Mouse (Mus musculus) adrenal gland, adult 8-10 months (tissue): ENCODE data around the gene Mrps10. TPM values are rescaled to one million over a fixed set of nuclear protein-coding genes. Genes with fewer than 3 reads are reported as not detected.
"Not testable (repeated sequence)": the region's sequence is repeated elsewhere in the genome, so short reads cannot be mapped to it uniquely, and the experiment has no call there.

Source experiments
- DNase-seq: peaks from one replicate; pipeline ENCODE4 v3.0.0; 2022
- total RNA-seq, 4 experiments: library from RNA; stranded (reverse); gene quantifications; 2 replicates each; pipeline ENCODE4 v1.2.4; 2022

Gene Mrps10
- total RNA-seq, 4 experiments from 2014 or later: 46.1 to 54.7 (median 50.0) TPM

DNA sequence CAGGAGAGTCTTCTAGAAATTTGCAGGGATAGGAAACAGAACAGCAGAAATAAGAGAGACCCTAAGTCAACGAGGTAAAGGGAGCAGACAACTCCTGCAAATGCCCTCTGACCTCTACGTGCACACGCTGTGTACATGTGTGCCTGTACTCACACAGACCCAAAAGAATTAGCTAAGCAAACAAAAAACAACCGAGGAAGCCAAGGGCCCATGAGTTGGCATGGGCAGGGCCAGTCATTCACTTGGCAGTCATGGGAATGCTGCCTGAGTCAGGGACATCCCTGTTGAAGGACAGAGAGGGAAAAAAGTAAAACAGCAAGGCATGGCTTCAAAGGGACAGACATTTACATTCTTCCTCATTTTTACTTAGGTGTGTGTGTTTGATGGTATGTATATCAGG lies 14.6 kb downstream of the Mrps10 start:
- no peak for DNase-seq

DNA sequence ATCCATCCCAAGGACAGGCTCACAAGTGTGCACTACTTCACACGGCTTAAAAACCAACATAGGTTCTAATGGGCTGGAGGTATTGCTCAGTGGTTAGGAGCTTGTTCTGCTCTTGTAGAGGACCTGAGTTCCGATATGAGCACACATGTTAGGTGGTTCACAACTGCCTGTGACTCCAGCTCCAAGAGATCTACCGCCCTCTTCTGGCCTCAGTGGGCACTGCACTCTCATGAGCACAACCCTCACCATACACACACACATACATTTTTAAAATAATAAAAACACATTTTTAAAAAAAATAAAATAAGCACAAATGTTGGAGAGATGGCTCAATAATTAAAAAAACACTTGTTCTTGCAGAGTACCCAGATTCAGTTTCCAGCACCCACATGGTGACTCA lies 15.4 kb downstream of the Mrps10 start:
- DNase-seq: no peak

DNA sequence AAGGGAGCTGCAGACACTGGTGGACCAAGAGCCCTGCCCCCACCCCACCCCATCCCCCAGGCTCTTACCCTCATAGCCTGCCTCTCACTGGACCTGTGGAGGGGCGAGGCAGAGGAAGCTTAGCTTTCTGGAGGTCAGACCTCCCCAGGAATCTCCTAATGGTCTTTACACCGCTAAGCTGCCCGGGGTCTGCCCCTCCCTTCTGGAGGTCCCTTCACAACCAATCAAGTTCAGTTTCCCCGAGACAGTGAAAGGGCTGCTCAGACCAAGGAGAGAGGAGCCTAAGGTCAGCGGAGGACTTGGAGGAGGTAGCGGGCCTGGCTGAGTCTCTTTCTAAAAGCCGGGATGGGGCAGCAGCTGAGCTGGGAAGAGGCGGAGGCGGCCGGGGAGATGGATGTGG lies 16.5 kb downstream of the Mrps10 start, which contains the start of gene Guca1b:
Gene Guca1b (plus strand): TSS at position 249 of the 400 bp plus-strand sequence.
- no peak for DNase-seq

DNA sequence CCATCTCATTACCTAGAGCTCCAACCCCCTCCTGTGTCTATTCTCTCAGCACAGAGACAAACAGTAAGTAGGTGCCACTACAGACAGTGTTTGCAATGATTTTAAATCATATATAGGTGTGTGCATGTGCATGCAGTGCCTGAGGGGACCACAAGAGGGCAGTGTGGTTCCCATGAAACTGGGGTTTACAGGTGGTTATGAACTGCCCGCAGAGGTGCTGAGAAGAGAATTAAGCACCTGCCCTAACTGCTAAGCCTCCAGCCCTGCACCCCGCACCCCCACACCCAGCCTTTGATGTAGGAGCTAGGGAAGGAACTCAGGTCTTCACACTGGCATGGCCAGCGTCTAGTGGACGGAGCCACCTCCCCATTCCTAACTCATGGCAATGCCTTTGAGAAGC lies 18.0 kb downstream of the Mrps10 start:
- DNase-seq: no peak

DNA sequence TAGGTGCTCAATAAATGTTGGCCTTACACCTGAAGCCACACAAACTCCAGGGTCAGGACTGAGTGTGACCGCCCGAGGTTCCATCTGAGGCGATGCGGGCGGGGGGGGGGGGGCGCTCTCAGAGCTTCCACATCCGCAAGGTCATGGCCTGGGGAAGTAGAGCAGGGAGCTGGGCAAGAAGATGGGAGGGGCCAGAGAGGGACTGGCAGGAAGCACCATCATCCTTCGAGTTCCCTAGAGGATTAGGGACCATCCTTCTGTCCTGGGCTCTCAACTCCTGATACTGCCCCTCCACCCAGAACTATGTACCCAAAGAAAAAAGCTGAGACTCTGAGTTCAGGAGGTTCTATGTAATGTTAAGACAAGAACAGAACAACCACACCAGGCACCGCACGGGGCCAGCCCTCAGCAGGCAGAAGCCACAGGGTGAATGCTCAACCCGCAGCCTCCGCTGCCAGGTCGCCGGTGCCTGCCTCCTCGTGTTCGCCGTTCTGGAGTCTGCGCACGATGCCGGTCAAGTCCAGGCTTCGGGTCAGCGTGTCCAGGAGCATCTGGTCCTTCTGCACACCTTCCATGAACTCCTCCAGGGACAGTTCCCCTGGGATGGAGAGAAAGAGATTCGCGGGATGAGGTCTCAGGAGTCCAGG lies 25.7 kb downstream of the Mrps10 start:
- no peak for DNase-seq

DNA sequence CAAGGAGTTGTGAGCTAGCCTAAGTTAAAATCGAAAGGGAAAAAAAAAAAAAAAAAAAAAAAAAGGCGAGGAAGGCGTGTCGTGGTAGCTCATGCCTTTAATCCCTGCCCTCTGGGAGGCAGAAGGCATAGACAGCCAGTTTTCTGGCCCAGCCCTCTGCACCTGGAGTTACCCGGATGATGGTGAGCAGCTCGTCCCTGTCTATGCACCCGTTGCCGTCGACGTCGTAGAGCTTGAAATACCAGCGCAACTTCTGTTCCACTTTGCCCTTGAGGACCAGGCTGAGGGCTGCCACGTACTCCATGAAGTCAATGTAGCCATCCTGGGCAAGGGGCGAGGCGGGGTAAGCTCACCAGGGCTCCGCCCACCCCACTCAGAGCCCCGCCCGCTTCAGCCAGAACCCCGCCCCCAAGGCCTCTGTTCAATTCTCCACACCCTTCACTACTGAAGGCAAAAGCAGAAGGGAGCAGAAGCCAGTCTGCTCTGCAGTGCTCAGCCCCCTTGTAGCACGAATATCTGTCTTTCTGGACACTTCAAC lies 26.8 kb downstream of the Mrps10 start:
- DNase-seq: peak; percentile 64

DNA sequence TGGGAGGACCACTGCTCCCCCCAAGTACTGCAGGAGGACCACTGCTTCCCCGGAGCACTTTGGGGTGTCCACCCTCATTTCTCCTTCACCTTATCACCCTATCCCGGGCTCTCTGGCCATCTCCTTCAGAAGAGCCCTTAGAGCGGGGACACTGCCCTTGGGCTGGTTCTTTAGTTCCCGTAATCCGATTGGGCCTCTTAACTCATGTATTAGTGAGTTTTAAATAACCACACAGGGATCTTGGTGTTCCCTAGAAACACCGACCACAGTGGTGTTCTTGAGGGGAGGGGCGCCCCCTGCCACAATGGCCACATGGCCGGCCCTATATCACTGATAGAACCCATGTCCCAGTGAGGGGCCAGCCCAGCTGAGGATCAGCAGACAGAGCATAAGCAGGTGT lies 30.4 kb downstream of the Mrps10 start:
- DNase-seq: no peak

DNA sequence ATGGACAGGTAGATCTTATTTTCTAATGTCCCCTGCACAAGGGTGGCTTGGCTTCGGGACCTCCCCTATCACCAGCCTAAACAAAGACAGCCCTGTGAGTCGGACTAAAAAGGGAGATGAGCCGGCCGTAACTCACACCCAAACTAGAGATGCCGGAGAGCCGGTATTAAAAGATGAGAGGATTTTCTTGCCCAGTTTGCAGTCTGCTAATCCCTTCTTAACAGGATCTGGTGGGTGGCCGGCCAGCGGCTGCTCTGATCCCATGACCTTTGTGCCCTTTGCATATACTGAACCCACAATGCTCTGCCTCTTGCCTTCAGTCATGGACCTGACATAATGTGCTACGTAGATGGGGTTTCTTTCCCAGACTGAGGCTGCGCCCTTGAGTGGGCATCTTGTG lies 31.8 kb downstream of the Mrps10 start, which contains the start of gene Guca1a:
Gene Guca1a (minus strand): TSS at position 134 of the 400 bp plus-strand sequence.
- DNase-seq: no peak

DNA sequence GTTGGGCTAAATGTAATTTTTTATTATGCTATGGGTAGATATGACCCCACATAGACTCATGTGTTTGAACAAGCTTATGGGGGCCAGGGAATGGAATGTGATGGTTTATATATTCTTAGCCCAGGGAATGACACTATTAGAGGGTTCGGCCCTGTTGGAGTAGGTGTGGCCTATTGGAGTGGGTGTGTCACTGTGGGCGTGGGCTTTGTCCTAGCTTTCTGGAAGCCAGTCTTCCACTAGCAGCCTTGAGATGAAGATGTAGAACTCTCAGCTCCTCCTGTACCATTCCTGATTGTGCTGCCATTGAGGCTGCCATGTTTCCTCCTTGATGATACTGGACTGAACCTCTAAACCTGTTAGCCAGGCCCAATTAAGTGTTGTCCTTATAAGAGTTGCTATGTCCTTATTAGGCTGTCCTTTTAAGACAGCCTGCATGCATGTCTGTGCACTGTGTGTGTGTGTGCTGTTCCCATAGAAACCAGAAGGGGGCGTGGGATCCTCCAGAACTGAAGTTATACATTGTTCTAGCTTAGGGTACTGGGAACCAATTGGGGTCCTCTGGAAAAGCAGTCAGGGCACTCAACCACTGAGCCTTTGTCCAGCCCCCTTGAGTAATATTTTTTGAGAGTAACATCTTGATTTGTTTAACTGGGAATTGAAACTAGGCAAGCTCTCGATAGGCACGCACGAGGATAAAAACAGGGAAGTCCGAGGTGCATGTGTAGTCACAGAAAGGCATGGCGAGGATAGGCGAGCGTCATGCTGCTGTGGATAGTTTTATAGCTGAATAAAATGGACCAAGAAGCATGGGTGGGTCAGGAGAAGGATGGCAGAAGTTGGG lies 39.2 kb downstream of the Mrps10 start:
- DNase-seq: no peak

DNA sequence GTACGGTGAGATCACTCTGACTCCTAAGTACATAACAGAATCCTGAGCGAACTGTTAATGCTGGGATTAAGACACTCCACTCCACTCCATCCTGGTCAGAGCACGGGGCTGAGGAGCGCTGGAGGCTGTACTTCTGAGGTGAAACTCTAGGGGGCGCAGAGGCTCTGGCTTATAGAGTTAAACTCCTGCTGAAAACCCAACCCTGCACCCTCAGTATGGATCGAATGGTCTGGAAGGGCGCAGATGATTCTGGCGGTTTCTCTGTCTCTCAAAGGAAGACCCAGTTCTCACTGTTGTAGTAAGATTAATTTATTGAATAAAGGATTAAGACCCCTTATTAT lies 39.8 kb downstream of the Mrps10 start:
- DNase-seq: peak; percentile 35

DNA sequence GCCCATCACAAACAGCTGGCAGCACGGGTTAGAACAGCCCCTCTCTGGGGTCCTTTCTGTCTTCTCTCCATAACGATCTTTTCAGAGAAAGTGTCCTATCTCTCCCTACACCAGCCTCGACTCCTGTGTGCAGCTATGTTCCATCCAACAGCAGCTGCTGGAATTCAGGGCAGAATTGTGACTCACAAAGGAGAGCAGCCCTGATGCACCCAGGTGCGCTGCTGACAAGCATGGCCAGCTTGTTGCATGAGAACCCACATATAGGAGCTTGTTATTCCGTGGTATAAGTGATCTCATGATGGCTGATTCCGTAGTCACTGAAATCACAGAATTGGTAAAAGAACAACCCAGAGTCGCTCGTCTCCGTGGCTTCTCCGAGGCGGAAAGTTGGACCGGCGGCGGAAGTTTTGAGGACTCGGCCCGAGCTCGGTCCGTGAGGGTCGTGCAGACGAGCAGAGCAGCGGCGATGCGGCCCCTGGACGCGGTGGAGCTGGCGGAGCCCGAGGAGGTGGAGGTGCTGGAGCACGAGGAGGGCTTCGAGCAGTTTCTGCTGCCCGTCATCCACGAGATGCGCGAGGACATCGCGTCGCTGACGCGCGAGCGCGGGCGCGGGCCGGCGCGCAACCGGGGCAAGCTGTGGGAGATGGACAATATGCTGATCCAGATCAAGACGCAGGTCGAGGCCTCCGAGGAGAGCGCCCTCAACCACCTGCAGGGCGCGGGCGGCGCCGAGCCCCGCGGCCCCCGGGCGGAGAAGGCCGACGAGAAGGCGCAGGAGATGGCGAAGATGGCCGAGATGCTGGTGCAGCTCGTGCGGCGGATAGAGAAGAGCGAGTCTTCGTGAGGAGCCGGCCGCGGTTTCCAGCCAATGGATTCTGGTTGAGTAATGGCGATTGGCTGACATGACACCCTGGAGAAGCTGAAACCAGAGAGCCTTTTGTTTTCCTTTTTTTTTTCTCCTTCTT lies 41.5 kb downstream of the Mrps10 start:
- not testable (repeated sequence) for DNase-seq

DNA sequence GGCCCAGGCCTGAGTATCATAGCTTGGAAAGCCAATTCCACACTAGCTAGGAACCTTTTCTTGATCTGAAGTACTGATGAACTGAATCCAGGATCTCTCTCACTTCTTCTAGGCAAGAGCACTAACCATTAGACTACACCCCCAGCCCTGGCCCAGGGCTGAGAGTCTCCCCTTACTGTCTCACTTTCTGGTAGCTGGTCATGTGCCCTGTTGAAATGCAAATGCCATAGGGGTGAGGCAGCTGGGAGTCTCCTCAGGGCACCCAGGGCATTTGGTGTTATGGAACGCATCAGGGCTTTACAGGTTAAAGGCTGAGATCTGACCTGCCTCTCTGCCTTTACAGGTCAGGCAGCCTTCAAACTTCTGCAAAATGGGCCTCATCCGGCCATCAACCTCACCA lies 51.5 kb downstream of the Mrps10 start:
- DNase-seq: no peak

DNA sequence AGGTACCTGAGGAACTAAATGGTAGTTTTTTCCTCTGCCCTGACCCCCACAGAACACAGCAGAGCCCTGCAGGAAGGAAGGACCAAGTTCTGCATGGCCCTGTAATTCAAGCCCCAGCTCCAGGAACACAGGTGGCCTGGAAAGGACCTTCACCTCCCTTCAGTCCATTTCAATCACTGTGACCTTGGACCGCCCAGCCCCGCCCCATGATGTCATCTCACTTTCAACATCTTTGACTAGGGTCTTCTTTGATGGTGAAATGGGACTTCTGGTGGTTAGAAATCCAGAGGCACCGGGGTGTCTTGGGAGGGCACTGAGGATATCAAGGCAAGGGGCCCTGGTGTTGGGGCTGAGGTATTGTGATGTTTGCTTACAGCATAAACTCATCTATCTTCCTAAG lies 52.9 kb downstream of the Mrps10 start:
- no peak for DNase-seq

DNA sequence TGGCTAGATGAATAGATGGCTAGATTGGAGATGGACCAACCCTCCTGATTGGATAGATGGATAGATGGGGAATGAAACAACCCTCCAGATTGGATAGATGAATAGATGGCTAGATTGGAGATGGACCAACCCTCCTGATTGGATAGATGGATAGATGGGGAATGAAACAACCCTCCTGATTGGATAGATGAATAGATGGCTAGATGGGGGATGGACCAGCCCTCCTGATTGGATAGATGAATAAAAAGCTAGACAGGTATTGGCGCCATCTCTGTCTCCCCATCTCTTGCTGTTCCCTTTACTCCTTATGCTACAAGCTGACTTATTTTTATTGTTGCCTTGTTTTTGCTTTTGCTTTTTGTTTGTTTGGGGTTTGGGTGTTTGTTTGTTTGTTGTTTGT lies 53.9 kb downstream of the Mrps10 start:
- DNase-seq: not testable (repeated sequence)

DNA sequence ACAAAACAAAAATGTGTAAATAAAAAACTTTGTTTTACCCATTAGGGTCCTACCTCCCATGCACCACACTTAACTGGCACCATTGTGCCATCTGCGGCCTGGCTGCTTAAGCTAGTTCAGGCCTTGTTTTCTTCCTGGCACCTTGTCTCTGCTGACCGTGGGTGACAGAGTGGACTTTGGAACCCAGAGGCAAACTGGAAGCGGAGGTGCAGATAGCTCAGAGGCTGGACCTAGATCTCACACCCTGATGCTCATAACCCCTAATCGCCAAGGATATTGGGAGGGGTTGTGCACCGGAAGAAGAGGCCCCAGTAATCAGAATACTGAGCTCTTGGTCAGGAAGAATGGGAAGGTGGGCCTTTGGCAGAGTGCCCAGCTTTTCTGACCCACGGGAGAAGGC lies 55.5 kb downstream of the Mrps10 start:
- no peak for DNase-seq

DNA sequence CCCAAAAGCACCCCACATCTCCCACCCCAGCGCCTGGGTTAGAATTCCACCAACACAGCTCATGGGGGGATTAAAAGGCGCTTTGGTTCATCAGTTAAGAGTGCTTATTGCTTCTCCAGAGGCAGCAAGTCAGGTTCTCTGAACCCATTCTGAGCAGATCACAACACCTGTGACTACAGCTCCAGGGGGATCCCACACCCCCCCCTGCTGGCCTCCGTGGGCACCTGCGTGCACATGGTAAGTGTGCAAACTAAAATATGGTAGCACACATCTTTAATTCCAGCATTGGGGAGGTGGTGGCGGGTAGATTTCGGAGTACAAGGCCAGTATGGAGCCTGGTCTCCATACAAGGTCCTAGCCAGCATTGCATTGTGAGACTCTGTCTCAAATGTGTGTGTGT lies 58.6 kb downstream of the Mrps10 start:
- DNase-seq: no peak

DNA sequence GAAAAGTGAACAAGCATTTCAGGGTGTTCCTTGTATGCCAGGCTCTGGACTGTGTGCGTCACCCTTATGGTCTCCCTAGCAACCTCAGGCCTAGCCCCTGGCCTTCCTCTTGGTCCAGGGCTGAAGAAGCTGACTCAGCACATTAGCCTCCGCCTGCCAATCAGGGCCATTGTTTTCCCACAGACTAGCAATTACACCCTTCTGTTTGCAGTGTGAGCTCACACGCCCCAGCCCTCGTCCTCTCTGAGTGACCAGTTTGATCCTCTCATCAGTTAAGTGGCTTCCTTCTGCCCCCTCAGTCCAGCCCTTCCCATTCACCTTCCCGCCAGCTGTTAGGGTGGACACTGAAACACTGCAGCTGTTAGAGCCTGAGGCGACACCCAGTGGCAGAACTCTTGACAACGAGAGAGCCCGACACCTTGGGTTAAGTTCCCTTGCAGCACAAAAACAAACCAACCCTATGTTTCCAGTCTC lies 60.2 kb downstream of the Mrps10 start:
- no peak for DNase-seq

DNA sequence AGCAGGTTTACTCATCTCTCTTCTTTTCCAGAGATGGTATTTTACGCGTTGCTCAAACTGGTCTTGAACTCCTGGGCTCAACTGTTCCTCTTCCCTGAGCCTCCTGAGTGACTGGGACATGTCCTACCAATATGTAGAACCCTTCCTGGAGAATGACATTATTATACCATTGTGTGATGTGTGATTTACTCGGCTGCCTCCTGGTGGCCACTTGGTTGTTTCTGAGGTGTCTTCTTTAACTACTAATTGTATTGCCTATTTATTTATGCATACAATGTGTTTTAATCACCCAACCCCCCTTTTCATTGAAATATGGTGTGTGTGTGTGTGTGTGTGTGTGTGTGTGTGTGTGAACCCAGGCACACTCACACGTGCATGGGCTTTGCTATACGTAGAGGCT lies 62.1 kb downstream of the Mrps10 start:
- DNase-seq: no peak
